Mouse (Mus musculus) spleen, postnatal 14 days (tissue): ENCODE measurements around the gene Foxc2.

Experiments
- DNase-seq, 2 experiments: peaks; one replicate each; pipeline ENCODE4 v3.0.0; 2021 to 2022; ENCODE audit warnings: low spot score in 2 of 2

Foxc2 gene

GRCm38 (mm10) chr8:121086004-121086900 lies 29.7 kb upstream of the Foxc2 start:
- no peak for DNase-seq

DNA sequence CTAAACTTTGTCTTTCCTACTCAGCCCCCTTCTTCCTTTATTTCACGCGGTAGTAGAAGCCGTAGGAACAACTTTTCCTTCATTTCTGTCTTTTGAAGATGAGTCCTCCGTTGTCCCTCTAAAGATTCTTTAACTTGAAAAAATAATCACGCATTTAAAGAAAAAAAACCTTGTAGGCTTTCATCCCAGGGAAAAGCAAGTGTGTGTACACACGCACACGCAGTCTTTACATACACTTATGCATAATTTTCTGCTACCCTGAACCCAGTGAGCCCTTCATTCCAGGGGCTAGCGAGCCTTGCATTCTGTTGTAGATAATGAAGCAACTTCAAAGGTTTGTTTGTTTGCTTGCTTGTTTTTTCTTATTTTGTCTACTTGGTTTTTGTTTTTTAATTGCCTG lies 27.7 kb upstream of the Foxc2 start:
- no peak for DNase-seq

- DNase-seq: no peak
Measured at GRCm38 (mm10) chr8:121088871-121089630, 26.9 kb upstream of the Foxc2 start.

DNA sequence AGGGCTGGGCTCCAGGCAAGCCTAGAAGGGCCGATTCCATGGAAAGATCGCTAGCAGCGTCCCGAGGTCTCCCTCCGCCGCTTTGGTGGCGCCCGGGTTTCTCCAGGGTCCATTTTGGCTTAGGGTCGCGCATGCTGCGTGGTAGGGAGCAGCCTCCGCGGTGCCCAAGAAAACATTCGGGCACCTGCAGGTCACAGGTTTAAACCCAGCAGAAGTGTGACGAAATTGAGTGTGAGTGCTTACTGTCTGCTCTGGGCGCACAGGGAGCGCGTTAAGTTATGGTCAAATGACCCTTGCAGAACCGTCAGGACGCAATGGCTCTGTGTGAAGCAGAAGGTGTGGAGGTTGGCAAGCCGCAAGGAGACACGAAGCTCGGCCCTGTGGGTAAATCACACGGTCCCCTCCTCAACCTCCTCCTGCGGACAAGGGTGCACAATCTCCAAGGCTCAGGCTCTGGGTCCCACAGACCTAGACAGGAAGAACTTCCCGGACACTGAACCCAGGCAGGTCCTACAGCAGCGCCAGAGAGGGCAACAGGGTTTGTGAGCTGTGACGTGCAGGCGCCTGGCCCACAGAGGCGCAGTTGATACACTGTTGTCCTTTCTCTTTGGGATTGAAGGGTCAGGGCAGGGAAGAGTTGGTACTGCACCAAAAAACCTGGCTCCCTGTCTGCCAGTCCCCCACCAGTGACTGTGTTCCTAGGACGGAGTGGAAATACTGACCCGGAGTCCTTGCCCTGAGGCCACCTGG lies 26.2 kb upstream of the Foxc2 start:
- no peak for DNase-seq

GRCm38 (mm10) chr8:121090716-121091115 lies 25.3 kb upstream of the Foxc2 start:
- no peak for DNase-seq

DNA sequence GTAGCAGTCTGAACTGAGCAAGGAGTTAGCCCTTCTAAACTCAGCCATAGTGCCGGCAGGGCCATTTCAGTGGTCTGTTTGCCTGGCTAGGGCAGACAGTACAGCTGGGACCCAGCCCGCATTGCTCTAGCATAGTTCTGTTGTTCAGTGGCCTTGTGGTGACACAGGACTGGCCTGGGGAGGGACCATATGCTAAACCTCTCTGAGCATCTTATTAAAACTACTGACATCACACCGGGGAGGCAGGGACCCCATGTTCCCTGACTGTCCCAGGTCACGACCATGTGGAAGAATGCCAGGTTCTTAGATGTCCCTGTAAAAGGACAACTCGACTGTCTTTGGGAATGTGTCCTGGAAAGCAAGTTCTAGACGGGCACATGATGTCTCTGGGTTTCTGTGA lies 23.8 kb upstream of the Foxc2 start:
- no peak for DNase-seq

DNA sequence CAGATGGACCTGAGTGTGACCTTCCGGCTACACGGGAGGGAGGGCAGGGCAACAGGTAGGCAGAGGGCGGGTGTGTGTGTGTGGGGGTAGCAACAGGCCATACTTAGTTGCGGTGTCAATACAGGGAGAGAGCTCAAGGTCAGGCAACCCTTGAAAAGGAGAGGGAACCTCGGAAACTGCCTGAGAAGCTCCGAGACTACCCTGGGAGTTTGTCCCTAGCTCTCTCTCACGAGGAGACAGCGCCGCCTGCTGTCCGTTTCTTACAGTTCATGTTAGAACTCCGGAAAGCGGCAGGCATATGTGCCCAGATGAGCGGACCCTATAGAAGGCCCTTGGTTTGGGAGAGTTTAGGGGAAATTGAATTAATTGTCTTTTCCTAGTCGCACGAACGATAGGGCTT lies 23.3 kb upstream of the Foxc2 start:
- peak; percentile 51 to 71 for DNase-seq

DNA sequence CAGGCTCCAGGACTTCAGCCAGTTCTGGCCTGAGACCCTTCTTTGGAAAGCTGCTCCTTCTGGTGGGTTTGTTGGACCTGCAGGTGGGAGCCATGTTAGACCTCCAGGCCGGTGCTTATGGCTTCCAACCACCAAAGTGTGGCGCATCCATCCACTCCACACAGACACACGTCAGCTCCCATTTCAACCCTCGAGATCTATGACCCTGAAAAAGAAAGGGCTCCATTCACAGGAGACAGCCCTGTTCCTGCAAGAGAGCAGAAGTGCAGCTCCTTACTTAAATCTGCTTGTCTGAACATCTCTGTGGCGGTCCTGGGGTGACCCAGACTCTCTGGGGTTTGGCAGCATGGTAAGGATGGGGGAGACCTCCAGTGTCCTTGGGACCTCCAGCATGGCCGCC lies 22.5 kb upstream of the Foxc2 start:
- no peak for DNase-seq

- peak; percentile 50 to 73 for DNase-seq
Measured at GRCm38 (mm10) chr8:121104049-121104818, 11.7 kb upstream of the Foxc2 start.

GRCm38 (mm10) chr8:121107668-121108656 lies 8.0 kb upstream of the Foxc2 start, which contains the start of gene Mthfsd:
TSS of gene Mthfsd (minus strand) at chr8:121108392.
- peak; percentile 94 to 96 for DNase-seq

- no peak for DNase-seq
Measured at GRCm38 (mm10) chr8:121108657-121109056, 7.3 kb upstream of the Foxc2 start.

DNA sequence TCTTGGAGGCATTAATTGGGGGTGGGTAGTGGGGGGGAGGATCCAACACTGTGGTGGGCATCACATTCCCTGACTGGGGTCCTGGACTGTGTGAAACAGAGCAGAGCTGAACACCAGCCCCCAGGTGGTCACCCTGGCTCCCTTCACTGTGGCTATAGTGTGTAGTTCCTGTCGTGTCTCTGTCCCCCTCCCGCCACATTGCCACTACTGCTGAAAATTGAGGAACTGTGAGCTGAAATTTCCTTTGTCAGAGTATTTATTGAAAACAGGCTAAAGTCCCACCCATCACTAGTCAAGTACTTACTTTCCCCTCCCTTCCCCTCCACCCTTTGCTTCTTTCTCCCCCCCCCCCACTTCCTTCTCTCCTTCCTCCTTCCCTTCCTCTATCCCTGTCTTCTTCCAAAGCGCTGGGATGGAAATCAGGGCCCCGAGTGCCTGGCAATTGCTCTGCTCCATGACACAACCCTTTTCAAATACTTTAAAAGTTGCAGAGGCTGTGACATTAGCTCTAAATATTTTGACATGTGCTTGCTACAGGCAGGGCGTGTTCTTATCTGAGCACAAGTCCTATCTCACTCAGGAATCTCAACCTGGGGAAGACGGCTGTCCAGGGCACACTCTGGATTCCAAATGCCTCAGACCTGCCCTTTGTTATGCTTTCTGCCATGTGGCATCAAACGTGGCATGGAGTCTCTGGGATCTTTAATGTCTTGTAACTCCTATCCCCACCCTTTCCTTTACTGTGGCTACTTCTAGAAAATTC lies 4.6 kb upstream of the Foxc2 start:
- no peak for DNase-seq

DNA sequence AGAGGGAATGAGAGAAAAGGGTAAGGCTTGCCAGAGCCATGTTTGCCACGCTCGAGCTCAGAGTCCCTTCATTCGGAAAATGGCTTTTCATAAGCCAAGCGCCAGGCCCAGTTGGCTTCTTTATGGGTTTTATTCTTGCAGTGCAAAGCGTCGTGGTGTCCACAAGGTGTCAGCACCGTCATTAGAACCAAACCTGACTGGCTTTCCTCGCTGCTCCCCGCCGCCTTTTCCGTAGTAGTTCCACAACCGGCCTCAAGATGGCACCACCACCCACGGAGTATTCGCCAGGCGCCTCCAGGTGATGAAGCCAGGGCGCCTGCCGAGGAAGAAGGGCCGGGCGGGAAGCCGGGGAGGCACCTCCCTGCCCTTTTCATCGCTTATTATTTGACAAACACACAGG lies 2.7 kb upstream of the Foxc2 start:
- peak; percentile 82 to 89 for DNase-seq

DNA sequence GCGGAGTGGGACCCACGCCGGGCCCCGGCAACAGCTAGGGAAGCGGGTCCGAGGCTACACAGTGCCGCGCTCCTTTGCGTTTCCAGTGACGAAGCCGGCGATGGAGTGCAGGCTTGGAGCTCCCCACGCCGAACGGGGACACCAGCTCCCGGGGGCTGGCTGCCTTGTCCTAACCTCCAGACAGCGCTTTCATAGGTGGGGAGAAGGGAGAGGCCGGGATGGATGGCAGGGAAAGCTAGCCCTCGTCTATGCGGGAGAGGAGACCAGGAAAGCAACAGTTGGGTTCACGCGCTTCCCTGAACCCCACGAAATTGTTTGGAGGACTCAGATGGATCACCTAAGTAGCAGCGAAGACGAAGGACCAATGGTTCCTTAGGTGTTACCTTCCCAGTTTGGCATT lies 835 bp upstream of the Foxc2 start:
- no peak for DNase-seq

DNA sequence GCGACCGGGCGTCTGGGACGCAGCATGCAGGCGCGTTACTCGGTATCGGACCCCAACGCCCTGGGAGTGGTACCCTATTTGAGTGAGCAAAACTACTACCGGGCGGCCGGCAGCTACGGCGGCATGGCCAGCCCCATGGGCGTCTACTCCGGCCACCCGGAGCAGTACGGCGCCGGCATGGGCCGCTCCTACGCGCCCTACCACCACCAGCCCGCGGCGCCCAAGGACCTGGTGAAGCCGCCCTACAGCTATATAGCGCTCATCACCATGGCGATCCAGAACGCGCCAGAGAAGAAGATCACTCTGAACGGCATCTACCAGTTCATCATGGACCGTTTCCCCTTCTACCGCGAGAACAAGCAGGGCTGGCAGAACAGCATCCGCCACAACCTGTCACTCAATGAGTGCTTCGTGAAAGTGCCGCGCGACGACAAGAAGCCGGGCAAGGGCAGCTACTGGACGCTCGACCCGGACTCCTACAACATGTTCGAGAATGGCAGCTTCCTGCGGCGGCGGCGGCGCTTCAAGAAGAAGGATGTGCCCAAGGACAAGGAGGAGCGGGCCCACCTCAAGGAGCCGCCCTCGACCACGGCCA lies 717 bp downstream of the Foxc2 start:
- DNase-seq: no peak

DNA sequence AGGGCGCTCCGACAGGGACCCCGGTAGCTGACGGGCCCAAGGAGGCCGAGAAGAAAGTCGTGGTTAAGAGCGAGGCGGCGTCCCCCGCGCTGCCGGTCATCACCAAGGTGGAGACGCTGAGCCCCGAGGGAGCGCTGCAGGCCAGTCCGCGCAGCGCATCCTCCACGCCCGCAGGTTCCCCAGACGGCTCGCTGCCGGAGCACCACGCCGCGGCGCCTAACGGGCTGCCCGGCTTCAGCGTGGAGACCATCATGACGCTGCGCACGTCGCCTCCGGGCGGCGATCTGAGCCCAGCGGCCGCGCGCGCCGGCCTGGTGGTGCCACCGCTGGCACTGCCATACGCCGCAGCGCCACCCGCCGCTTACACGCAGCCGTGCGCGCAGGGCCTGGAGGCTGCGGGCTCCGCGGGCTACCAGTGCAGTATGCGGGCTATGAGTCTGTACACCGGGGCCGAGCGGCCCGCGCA lies 1.2 kb downstream of the Foxc2 start:
- DNase-seq: no peak

DNA sequence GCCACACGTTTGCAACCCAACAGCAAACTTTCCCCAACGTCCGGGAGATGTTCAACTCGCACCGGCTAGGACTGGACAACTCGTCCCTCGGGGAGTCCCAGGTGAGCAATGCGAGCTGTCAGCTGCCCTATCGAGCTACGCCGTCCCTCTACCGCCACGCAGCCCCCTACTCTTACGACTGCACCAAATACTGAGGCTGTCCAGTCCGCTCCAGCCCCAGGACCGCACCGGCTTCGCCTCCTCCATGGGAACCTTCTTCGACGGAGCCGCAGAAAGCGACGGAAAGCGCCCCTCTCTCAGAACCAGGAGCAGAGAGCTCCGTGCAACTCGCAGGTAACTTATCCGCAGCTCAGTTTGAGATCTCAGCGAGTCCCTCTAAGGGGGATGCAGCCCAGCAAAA lies 1.9 kb downstream of the Foxc2 start:
- DNase-seq: no peak

DNA sequence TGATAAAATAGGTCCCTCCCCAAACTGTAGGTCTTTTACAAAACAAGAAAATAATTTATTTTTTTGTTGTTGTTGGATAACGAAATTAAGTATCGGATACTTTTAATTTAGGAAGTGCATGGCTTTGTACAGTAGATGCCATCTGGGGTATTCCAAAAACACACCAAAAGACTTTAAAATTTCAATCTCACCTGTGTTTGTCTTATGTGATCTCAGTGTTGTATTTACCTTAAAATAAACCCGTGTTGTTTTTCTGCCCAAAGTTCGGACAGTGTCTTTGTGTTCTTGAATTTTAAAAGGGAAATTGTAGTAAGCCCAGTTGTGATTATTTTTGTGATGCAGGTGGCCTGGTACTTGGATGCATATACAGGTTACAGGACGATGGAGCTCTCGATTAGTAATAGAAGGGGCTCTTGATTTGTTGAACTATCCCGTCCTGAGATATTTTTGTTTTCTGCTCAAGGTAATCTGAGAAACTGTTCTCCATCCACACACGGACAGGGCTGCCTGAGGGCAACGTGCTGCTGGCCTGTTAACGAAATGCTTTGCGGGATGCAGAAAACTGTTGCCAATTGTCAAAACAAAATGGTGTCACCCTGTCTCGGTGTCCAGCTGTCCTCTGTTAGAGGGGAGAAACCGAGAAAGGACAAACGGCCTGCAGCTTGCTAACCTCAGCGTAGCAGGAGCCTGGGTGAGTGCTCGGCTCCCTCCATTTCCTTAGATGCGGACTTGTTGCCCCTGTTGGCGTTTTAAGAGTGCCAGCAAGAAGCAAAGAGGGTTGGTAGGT lies 2.9 kb downstream of the Foxc2 start:
- no peak for DNase-seq
